Mouse (Mus musculus) heart, embryonic 10.5 days (tissue): ENCODE measurements at regions not wholly inside any gene's neighbourhood (a gene's known extent, or its start where the extent isn't known, plus 50 kb on each side); places are given as distances from the start of the nearest gene placed in this dataset.

ENCODE experiments used
- DNase-seq: peaks from one replicate; pipeline ENCODE4 v3.0.0-alpha.2; 2017; ENCODE audit warnings: low spot score
- H3K27ac ChIP-seq: fragments of 300-500 bp; sonication (generic); 2 replicates; pipeline ENCODE4 v1.5.1; 2016; ENCODE audit warnings: mild to moderate bottlenecking
- H3K27me3 ChIP-seq: fragments of 300-500 bp; sonication (generic); 2 replicates; pipeline ENCODE4 v1.6.1; 2016; ENCODE audit warnings: mild to moderate bottlenecking; ENCODE audit not compliant: poor library complexity, insufficient read depth, severe bottlenecking
- H3K36me3 ChIP-seq: fragments of 300-500 bp; sonication (generic); 2 replicates; pipeline ENCODE4 v1.6.1; 2016; ENCODE audit warnings: mild to moderate bottlenecking, moderate library complexity
- H3K4me1 ChIP-seq: fragments of 300-500 bp; sonication (generic); 2 replicates; pipeline ENCODE4 v1.6.1; 2016; ENCODE audit warnings: mild to moderate bottlenecking
- H3K4me3 ChIP-seq: fragments of 300-500 bp; sonication (generic); 2 replicates; pipeline ENCODE4 v1.5.1; 2016; ENCODE audit warnings: mild to moderate bottlenecking, moderate library complexity
- H3K9me3 ChIP-seq: fragments of 300-500 bp; sonication (generic); 2 replicates; pipeline ENCODE4 v1.6.1; 2016; ENCODE audit warnings: mild to moderate bottlenecking, moderate library complexity
- WGBS: fragments of 180-500 bp; shearing (Covaris S2); methylation state at CpG from one replicate; pipeline ENCODE4 v1.1.7; 2016; 5-methylcytosine and 5-hydroxymethylcytosine counted together

GRCm38 (mm10) chr12:90946528-90946918 lies 208.3 kb upstream of the Dio2 start:
- Histone ChIP-seq H3K36me3 (no peaks in the 10 kb centered on the region), H3K27ac (peak overlapping the region; percentile 56; the same call in 1 of the 2 replicates), H3K4me1 (no peaks in the 10 kb centered on the region; the same call in 1 of the 2 replicates), H3K9me3 (no peaks in the 10 kb centered on the region), H3K4me3 (no peak overlapping the region), H3K27me3 (no peaks in the 10 kb centered on the region)
- 53% methylated on average over 4 of the region's 4 CpGs for WGBS
- no peak for DNase-seq

GRCm38 (mm10) chr12:90945743-90946527 lies 207.7 kb upstream of the Dio2 start:
- DNase-seq, result peak; percentile 80
- H3K36me3 ChIP-seq, result no peaks in the 10 kb centered on the region
- no peak overlapping the region for H3K4me3 ChIP-seq
- H3K4me1 ChIP-seq, result no peaks in the 10 kb centered on the region; the same call in 1 of the 2 replicates
- H3K27me3 ChIP-seq, result no peaks in the 10 kb centered on the region
- WGBS, result 35% methylated on average over 6 of the region's 6 CpGs
- H3K27ac ChIP-seq, result peak overlapping the region; percentile 56
- no peaks in the 10 kb centered on the region for H3K9me3 ChIP-seq

GRCm38 (mm10) chr12:90932684-90933083 lies 194.4 kb upstream of the Dio2 start:
- WGBS, result 87% methylated on average over 8 of the region's 8 CpGs
- Histone ChIP-seq H3K27ac (no peak overlapping the region), H3K4me1 (no peaks in the 10 kb centered on the region), H3K36me3 (no peaks in the 10 kb centered on the region), H3K4me3 (no peak overlapping the region), H3K27me3 (no peaks in the 10 kb centered on the region), H3K9me3 (no peaks in the 10 kb centered on the region)
- DNase-seq, result no peak

GRCm38 (mm10) chr12:90932201-90932600 lies 194.0 kb upstream of the Dio2 start:
- H3K27me3 ChIP-seq, result no peaks in the 10 kb centered on the region
- no peaks in the 10 kb centered on the region for H3K4me1 ChIP-seq
- WGBS, result 89% methylated on average over 5 of the region's 5 CpGs
- H3K9me3 ChIP-seq, result no peaks in the 10 kb centered on the region
- no peak overlapping the region for H3K4me3 ChIP-seq
- no peaks in the 10 kb centered on the region for H3K36me3 ChIP-seq
- no peak for DNase-seq
- H3K27ac ChIP-seq, result no peak overlapping the region

- H3K36me3 ChIP-seq, result no peaks in the 10 kb centered on the region
- no peak overlapping the region for H3K27ac ChIP-seq
- no peak overlapping the region for H3K4me3 ChIP-seq
- no peaks in the 10 kb centered on the region for H3K27me3 ChIP-seq
- H3K4me1 ChIP-seq, result no peaks in the 10 kb centered on the region
- H3K9me3 ChIP-seq, result no peaks in the 10 kb centered on the region
- 77% methylated on average over 6 of the region's 6 CpGs for WGBS
- DNase-seq, result no peak
Observed at GRCm38 (mm10) chr12:90930091-90930715, 192.0 kb upstream of the Dio2 start.

- WGBS, result 86% methylated on average over 2 of the region's 2 CpGs
- Histone ChIP-seq H3K36me3 (no peaks in the 10 kb centered on the region), H3K27me3 (no peaks in the 10 kb centered on the region), H3K4me3 (no peak overlapping the region), H3K4me1 (no peaks in the 10 kb centered on the region), H3K9me3 (no peaks in the 10 kb centered on the region), H3K27ac (no peak overlapping the region)
- DNase-seq, result no peak
Observed at GRCm38 (mm10) chr12:90923603-90924002, 185.4 kb upstream of the Dio2 start.

GRCm38 (mm10) chr12:90923148-90923547 lies 184.9 kb upstream of the Dio2 start:
- no peak for DNase-seq
- Histone ChIP-seq H3K9me3 (no peaks in the 10 kb centered on the region), H3K27me3 (no peaks in the 10 kb centered on the region), H3K36me3 (no peaks in the 10 kb centered on the region), H3K4me1 (no peaks in the 10 kb centered on the region), H3K4me3 (no peak overlapping the region), H3K27ac (no peak overlapping the region)
- WGBS, result 54% methylated on average over 3 of the region's 3 CpGs

GRCm38 (mm10) chr12:90921227-90921626 lies 183.0 kb upstream of the Dio2 start:
- H3K9me3 ChIP-seq, result no peaks in the 10 kb centered on the region
- H3K27ac ChIP-seq, result no peak overlapping the region
- H3K4me1 ChIP-seq, result no peaks in the 10 kb centered on the region
- no peaks in the 10 kb centered on the region for H3K36me3 ChIP-seq
- no peaks in the 10 kb centered on the region for H3K27me3 ChIP-seq
- no peak for DNase-seq
- no peak overlapping the region for H3K4me3 ChIP-seq
- WGBS, result 76% methylated on average over 4 of the region's 4 CpGs

GRCm38 (mm10) chr12:90915929-90916713 lies 177.9 kb upstream of the Dio2 start:
- H3K4me1 ChIP-seq, result no peaks in the 10 kb centered on the region
- H3K27ac ChIP-seq, result no peak overlapping the region
- DNase-seq, result no peak
- no peaks in the 10 kb centered on the region for H3K27me3 ChIP-seq
- no peaks in the 10 kb centered on the region for H3K9me3 ChIP-seq
- no peaks in the 10 kb centered on the region for H3K36me3 ChIP-seq
- H3K4me3 ChIP-seq, result no peak overlapping the region
- 83% methylated on average over 11 of the region's 11 CpGs for WGBS

GRCm38 (mm10) chr12:90903991-90904390 lies 165.8 kb upstream of the Dio2 start:
- Histone ChIP-seq H3K36me3 (no peaks in the 10 kb centered on the region), H3K27me3 (no peaks in the 10 kb centered on the region), H3K9me3 (no peaks in the 10 kb centered on the region), H3K27ac (no peak overlapping the region), H3K4me3 (no peak overlapping the region), H3K4me1 (no peaks in the 10 kb centered on the region)
- no peak for DNase-seq
- 68% methylated on average over 6 of the region's 6 CpGs for WGBS

GRCm38 (mm10) chr12:90893655-90894370 lies 155.6 kb upstream of the Dio2 start:
- Histone ChIP-seq H3K27ac (no peak overlapping the region), H3K9me3 (no peaks in the 10 kb centered on the region), H3K27me3 (no peaks in the 10 kb centered on the region), H3K4me1 (no peaks in the 10 kb centered on the region), H3K4me3 (no peak overlapping the region), H3K36me3 (no peaks in the 10 kb centered on the region)
- DNase-seq, result no peak
- 76% methylated on average over 9 of the region's 9 CpGs for WGBS

GRCm38 (mm10) chr12:90876230-90877005 lies 138.2 kb upstream of the Dio2 start:
- Histone ChIP-seq H3K27me3 (no peaks in the 10 kb centered on the region), H3K9me3 (no peaks in the 10 kb centered on the region), H3K27ac (no peak overlapping the region), H3K4me3 (no peak overlapping the region), H3K36me3 (no peaks in the 10 kb centered on the region), H3K4me1 (no peaks in the 10 kb centered on the region)
- WGBS, result 81% methylated on average over 5 of the region's 5 CpGs
- no peak for DNase-seq
